Mouse (Mus musculus): ENCODE results near the gene Zkscan1. TPM values are rescaled to one million over a fixed set of nuclear protein-coding genes. Genes with fewer than 3 reads are reported as not detected.

The Zkscan1 gene
- total RNA-seq, 2 experiments from 2014 or later, result 14.1 to 15.1 TPM

DNA sequence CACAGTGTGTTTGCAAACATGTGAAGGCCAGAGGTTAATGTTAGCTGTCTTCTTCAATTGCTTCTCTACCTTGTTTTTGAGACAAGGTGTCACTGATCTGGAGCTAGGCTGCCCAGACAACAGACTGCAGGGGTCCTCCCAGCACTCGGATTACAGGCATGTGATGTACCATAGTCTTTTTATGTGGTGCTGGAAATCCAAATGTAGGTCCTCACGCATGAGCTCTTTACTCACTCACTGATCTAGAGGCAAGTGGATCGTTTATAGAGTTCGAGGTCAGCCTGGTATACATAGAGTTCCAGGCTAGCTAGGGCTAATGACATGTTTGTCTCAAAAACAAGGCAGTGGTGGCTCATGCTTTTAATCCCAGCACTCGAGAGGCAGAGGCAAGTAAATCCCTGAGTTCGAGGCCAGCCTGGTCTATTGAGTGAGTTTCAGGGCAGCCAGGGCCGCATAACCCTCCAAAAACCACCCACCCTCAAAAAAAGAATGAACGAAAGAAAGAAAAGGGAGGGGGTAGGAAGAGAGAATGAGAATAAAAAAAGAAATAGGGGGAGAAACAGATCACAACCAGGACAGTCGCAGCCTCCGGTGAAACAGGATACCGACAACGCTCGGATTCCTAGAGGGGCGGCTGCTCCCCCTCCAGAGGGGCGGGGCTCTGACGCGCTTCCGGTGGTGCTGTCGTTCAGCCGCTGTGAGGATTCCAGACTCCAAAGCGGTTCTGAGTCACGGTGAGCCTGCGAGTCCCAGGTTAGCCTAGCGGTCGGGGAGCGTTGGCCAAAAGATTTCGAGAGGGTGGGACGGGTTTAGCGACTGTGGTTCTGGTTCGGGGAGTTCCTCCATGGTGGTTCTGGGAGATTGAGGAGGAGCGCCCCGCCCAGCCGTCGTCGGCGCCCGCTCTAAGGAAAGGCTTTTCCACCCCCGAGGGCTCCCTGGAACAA lies 31.6 kb downstream of the Zkscan1 start, which contains the start of gene Zscan21:
TSS of gene Zscan21 (plus strand) at position 649 of the 944 bp plus-strand sequence.
- DNase-seq, result peak; percentile 88 to 92
- intact Hi-C loops (cut with DNase I), result loop anchor here (2.0 to 5.0 kb wide), 2 partner anchors 34 to 38 kb away; partner anchors contain the start of gene Zfp113

DNA sequence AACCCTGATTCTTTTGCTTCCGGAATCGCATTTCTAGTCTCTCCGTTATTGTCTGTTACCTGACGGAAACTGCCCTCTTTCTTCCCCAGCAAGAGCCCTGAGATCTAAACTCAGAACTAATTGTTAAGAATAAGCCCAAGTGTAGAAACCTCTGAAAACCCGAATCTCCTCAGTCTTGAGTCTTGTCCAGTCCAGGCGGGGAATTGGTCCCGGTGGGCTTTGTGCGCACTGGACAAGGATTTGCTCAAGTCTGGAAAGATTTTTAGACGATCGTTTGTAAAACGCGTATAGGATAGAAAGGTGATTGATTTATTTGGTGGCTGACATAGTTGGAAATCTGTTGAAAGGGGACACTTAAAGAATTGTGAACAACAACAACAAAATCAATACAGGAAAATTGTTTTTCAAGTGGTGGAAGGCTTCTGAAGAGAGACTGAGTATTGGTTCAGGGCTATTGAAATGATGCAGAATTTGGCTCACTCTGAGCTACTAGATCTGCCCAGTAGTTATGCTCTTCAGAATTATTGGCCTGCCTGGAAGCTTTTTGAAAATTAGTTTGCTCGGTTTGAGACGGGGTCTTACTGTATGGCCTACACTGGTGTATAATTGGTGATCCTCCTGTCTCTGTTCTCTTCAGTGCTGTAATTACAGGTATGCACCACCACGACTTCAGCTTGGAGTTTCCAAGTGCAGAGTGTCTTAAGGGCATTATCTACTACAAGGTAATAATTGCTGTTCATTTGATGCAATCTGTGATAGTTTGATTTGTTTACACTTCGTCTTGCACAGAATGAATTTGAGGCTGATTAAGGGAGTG lies 32.5 kb downstream of the Zkscan1 start:
- intact Hi-C loops (cut with DNase I), result loop anchor here (2.0 to 5.0 kb wide), 2 partner anchors 35 to 37 kb away; partner anchors contain the start of gene Zfp113
- DNase-seq, result no peak

DNA sequence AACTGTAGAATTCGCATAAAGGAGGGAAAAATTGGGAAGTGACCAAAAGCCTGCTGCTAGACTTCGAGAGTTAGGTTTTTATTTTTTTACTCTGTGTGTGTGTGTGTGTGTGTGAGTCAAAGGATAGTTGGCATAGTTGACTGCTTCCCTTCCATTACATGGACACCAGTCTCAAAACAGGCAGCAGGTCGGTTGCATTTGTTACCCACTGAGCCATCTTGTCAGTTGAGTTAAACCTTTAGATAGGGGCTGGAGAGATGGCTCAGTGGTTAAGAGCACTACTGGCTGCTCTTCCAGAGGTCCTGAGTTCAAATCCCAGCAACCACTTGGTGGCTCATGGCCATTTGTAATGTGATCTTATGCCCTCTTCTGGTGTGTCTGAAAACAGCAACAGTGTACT lies 33.2 kb downstream of the Zkscan1 start:
- DNase-seq, result no peak
- intact Hi-C loops (cut with DNase I), result loop anchor here (5.0 kb wide), 1 partner anchor 36 kb away; no protein-coding TSS in a partner anchor

DNA sequence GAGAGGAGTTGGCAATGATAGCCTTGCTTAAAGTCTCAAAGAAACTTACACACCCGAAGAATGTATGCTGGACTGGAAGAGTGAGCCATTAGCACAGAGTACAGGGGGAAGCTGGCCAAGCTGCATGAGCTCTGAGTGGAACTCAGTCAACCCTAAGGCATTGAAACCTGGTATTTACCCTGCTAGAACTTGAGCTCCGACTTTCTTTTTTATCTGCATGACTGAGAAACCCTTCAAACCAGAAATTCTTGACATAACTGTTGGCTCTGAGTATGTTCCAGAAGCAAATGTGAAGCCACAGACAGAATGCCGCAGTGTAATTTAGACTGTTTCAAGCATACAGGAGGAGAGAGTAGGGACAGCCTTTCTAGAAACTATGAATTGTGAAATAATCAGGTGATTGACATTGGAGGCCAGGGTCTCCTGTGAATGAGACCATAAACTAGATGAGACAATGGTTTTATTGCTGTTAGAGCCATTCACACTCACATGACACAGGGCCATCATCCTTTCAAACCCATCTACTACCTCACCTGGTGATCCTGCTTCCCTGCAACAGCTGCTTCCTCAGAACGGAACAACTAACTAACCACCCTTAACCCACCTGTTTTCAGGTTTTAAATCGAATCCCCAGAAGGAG lies 47.7 kb downstream of the Zkscan1 start:
- intact Hi-C loops (cut with DNase I), result no loop called here
- DNase-seq, result no peak

DNA sequence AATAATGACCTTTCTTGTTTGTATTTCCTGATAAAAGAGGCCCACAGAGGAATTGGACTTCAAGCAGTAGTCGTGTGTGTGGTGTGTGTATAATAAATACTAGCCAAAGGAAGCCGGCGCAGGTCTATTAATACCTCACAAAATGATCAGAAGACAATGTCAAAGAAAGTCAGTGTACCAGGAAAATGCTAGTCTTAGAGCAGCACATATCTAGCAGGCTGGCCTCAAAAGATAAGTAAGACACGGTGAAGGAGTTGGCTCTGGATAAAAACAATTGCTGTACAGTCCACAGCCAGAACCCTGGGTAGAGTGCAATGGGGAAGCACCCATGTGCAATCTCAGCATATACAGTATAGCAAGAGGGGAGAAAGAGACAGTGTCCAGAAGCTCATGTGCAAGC lies 52.4 kb downstream of the Zkscan1 start:
- intact Hi-C loops (cut with DNase I), result loop anchor here (5.0 kb wide), 1 partner anchor 250 kb away; no protein-coding TSS in a partner anchor
- DNase-seq, result no peak

DNA sequence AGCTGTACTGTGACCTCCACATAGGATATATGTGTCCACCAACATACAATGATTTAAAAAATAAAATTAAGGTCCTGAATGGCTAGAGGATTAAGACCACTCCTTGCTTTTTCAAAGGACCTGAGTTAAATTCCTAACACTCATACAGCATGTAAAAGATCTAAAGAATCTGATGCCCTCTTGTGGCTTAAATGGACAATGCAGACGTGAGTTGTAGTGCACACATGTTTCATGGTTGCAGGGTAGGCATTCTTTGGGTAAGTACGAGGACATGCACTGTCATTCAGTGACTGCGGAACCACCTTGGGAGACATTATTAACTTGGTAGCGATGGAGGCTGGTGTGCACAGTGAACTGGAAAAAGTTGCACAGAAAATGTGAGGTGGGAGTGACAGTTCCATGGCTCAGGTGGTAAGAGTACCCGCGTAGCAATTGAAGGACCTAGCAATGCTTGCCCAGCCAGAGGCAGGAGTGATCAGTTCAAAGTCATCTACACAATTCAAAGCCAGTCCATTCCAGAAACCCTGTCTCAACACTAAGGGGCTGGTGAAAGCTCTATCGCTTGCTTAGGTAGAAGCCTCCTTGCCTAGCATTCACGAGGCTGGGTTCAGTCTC lies 53.2 kb downstream of the Zkscan1 start:
- intact Hi-C loops (cut with DNase I), result loop anchor here (5.0 kb wide), 1 partner anchor 251 kb away; no protein-coding TSS in a partner anchor
- DNase-seq, result peak in 1 of 2 experiments; percentile 9

DNA sequence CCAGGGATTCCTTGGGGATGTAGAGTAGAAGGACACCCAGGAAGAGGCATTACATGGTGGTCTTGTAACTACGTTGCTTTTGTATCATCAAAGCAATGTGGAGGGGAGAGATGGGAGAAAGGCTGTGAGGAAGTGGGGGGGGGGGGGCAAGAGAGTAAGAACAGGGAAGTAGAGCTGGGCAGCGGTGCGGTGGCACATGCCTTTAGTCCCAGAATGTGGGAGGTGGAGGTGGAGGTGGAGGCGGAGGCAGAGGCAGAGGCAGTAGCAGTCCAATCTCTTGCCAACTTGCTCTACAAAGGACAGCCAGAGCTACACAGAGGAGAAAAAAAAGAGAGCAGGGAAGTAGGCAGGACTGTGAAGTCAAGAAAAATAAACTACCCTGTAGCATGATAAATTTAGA lies 53.7 kb downstream of the Zkscan1 start:
- no peak for DNase-seq
- intact Hi-C loops (cut with DNase I), result loop anchor here (5.0 kb wide), 1 partner anchor 251 kb away; no protein-coding TSS in a partner anchor

DNA sequence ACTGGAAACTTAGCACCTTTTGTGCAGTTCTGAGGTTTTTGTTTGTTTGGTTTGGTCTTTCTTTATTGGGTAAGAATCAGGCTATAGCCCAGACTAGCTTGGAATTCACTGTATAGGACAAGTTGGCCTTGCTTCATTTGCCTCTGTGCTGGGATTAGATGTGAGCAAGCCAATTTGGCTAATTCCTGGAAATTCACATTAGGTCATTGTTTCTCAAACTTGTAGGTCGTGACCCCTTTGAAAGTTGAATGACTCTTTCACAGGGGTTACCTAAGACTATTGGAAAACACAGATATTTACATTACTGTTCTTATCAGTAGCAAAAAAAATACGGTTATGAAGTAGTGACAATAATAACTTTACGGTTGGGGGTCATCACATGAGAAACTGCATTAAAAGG lies 69.5 kb downstream of the Zkscan1 start:
- DNase-seq, result no peak
- intact Hi-C loops (cut with DNase I), result loop anchor here (2.0 kb wide), 1 partner anchor 38 kb away; the partner anchor contains the start of gene Zscan21

DNA sequence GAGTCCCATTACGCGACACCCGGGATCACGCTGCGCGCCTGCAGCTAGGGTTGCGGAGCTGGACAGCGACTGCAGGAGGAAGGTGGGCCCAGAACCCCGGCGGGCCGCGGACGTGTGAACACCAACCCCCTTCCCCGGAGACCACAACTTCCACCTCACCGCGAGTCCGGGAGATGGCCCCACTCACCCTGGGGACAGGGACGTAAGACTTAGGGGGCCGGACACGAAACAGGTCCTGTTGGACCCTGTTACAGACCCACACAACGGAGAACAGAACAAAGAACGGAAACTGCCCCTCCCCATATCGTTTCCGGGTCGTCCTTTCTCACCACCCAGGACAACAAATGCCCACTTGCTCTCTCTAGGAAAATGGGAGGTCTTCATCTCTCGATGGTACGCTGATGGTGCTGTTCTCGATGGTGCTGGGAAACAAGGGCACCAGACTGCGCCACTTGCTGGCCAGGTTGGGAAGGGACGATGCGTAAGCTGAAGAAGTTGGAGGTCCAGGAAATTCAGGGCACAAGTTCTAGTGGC lies 70.6 kb downstream of the Zkscan1 start, which contains the start of gene Zfp113:
TSS of gene Zfp113 (minus strand) at position 302 of the 534 bp plus-strand sequence.
- peak; percentile 81 to 86 for DNase-seq
- intact Hi-C loops (cut with DNase I), result loop anchor here (1.0 to 5.0 kb wide), 4 partner anchors 39 to 363 kb away; partner anchors contain the start of genes Zkscan1 and Zscan21

Other genes with a start within 250 kb of the Zkscan1 start
- 1 to 10 TPM; 3.2 TPM for gene Pilra, start 248.8 kb upstream of the Zkscan1 start, total RNA-seq (2021)
- 1 to 10 TPM; 1.1 to 1.2 TPM for gene Pilrb1, start 227.0 kb upstream of the Zkscan1 start, total RNA-seq (2021)
- 1 to 10 TPM in 1 of 2 experiments, under 1 TPM in 1; 0.80 to 1.0 TPM for gene Pilrb2, start 213.3 kb upstream of the Zkscan1 start, total RNA-seq (2021)
- gene Cyp3a13, start 163.5 kb upstream of the Zkscan1 start, total RNA-seq (2021), result under 1 TPM; 0.19 to 0.28 TPM
- under 1 TPM; 0.33 to 0.35 TPM for gene Gjc3, start 122.0 kb upstream of the Zkscan1 start, total RNA-seq (2021)
- gene Azgp1, start 103.6 kb upstream of the Zkscan1 start, total RNA-seq (2021), result not detected
- not detected for gene Smok3a, start 63.8 kb upstream of the Zkscan1 start, total RNA-seq (2021)
- not detected for gene Smok3b, start 63.7 kb upstream of the Zkscan1 start, total RNA-seq (2021)
- gene Smok3c, start 31.9 kb upstream of the Zkscan1 start, total RNA-seq (2021), result not detected
- 10 to 100 TPM; 10.7 to 13.6 TPM for gene Zscan21, start 31.8 kb downstream of the Zkscan1 start, total RNA-seq (2021)
- 1 to 10 TPM; 7.3 to 8.3 TPM for gene Zfp113, start 70.7 kb downstream of the Zkscan1 start, total RNA-seq (2021)
- 100 to 1,000 TPM; 123 to 126 TPM for gene Cops6, start 76.0 kb downstream of the Zkscan1 start, total RNA-seq (2021)
- gene Ap4m1, start 86.9 kb downstream of the Zkscan1 start, total RNA-seq (2021), result 10 to 100 TPM in 1 of 2 experiments, 1 to 10 TPM in 1; 9.6 to 11.8 TPM
- 10 to 100 TPM; 10.5 to 11.7 TPM for gene Mcm7, start 87.3 kb downstream of the Zkscan1 start, total RNA-seq (2021)
- 10 to 100 TPM; 32.8 to 33.5 TPM for gene Taf6, start 102.4 kb downstream of the Zkscan1 start, total RNA-seq (2021)
- 1 to 10 TPM; 6.4 to 7.2 TPM for gene Cnpy4, start 102.4 kb downstream of the Zkscan1 start, total RNA-seq (2021)
- 1 to 10 TPM; 2.9 to 3.1 TPM for gene Mblac1, start 109.2 kb downstream of the Zkscan1 start, total RNA-seq (2021)
- gene Nxpe5, start 140.8 kb downstream of the Zkscan1 start, total RNA-seq (2021), result 1 to 10 TPM in 1 of 2 experiments, under 1 TPM in 1; 0.92 to 1.9 TPM
- gene Lamtor4, start 170.4 kb downstream of the Zkscan1 start, total RNA-seq (2021), result 10 to 100 TPM; 57.2 to 61.0 TPM
- gene BC037034, start 178.9 kb downstream of the Zkscan1 start, total RNA-seq (2021), result 1 to 10 TPM; 2.9 to 4.0 TPM
- gene Gal3st4, start 187.8 kb downstream of the Zkscan1 start, total RNA-seq (2021), result under 1 TPM; 0.19 to 0.31 TPM
- not detected for gene Gm43720, start 194.9 kb downstream of the Zkscan1 start, total RNA-seq (2021)
- gene Gpc2, start 194.9 kb downstream of the Zkscan1 start, total RNA-seq (2021), result under 1 TPM; 0.11 to 0.25 TPM
- gene Stag3, start 195.2 kb downstream of the Zkscan1 start, total RNA-seq (2021), result not detected